Mouse (Mus musculus): ENCODE results near the gene Krt36. TPM values are rescaled to one million over a fixed set of nuclear protein-coding genes. Genes with fewer than 3 reads are reported as not detected.
A peak's percentile ranks its signal among the peaks of the same experiment; 100 is the strongest.

Gene Krt36
- polyA plus RNA-seq (2015; fragmentation: Nextera tagmentation; extraction: Ambion mirVana) = not detected in 2 replicates

DNA sequence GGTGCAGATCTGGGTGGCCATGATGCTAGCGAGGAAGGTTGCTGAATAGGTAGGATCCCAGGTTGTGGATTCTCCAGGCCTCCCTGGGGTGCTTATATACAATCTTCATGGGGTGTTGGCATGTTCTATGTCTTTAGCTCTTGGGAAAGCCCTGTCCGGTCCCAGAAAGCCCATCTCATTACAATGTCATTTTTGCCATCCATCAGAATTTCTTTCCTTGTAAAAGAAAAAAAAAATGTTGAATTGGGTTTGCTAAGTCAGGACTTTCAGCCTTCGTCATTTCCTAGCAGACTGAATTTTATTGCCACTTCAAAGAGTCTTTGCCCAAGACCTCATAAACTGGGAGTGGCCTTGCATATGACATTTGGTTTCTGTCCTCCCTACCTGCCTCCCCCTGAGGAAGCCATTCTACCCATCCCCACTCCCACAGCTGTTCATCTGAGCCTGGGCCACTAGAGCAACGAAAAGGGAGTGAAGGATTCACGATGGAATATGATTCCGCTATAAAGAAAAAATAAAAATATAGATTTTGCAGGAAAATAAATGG, at the start of gene Krt36:
TSS of gene Krt36 (minus strand) at position 51 of the 547 bp plus-strand sequence.
- H3K4me3 ChIP-seq (ENCODE audit: low read length) = no peak within 1 kb of the TSS
- H3K27me3 ChIP-seq (replicated peaks; ENCODE audit: control insufficient read depth, insufficient read depth, low read length) = no peaks in the 10 kb centered on the region
- H3K9ac ChIP-seq (ENCODE audit: low read depth, low read length) = no peak within 1 kb of the TSS
- ATAC-seq = no peak
- H3K36me3 ChIP-seq (ENCODE audit: control insufficient read depth, insufficient read depth, low read length) = no peaks in the 10 kb centered on the region
- no peaks in the 10 kb centered on the region for H3K9me3 ChIP-seq (ENCODE audit: control insufficient read depth, low read length)
- H3K4me2 ChIP-seq (ENCODE audit: low read length) = no peak within 1 kb of the TSS
- WGBS = 88% methylated on average over 6 of the region's 6 CpGs
- H3K27ac ChIP-seq (ENCODE audit: low read depth, low read length) = no peak within 1 kb of the TSS
- H3K4me1 ChIP-seq (ENCODE audit: control insufficient read depth, insufficient read depth, low read depth, low read length) = no peaks in the 10 kb centered on the region

DNA sequence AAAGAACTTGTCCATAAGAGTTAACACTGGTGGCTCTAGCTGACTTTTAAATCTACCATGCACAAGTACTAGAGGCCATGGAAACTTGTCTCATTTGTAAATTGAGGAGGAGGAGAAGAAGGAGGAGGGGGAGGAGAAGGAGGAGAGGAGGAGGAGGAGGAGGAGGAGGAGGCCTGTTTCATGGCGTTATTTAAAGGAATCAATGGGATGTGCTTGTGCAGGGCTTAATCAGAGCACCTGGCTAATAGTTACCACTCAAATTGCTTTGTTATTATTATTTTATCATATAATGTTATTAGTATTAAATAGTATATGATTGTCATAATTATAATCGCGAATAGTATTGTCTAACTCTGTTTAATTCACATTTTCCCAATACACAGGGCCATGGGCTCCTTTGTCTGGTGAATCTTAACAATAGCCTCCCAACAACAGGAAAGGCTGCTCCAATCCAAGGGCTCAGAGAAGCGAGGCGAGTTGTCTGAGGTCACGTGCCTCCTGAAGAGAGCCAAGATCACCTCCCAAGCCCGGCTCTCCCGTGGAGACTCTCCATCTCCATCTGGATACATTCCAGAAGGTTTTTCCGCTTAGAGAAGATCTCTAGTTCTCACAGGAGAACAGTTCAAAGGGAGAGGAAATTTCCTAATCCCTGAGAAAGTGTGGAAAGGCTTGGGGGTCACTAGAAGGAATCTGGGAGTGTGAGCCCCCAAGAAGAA, 43.3 kb upstream of the Krt36 start, which contains the start of gene Krt19:
TSS of gene Krt19 (minus strand) at position 51 of the 716 bp plus-strand sequence.
- Histone ChIP-seq H3K4me1 (ENCODE audit: control insufficient read depth, insufficient read depth, low read depth, low read length) (peaks cover 6% of the 10 kb centered on the region), H3K4me3 (ENCODE audit: low read length) (no peak within 1 kb of the TSS), H3K27me3 (replicated peaks; ENCODE audit: control insufficient read depth, insufficient read depth, low read length) (peaks cover 24% of the 10 kb centered on the region), H3K36me3 (ENCODE audit: control insufficient read depth, insufficient read depth, low read length) (no peaks in the 10 kb centered on the region), H3K9me3 (ENCODE audit: control insufficient read depth, low read length) (no peaks in the 10 kb centered on the region), H3K4me2 (ENCODE audit: low read length) (no peak within 1 kb of the TSS), H3K9ac (ENCODE audit: low read depth, low read length) (no peak within 1 kb of the TSS), H3K27ac (ENCODE audit: low read depth, low read length) (no peak within 1 kb of the TSS)
- ATAC-seq = no peak
- 38% methylated on average over 9 of the region's 9 CpGs for WGBS

DNA sequence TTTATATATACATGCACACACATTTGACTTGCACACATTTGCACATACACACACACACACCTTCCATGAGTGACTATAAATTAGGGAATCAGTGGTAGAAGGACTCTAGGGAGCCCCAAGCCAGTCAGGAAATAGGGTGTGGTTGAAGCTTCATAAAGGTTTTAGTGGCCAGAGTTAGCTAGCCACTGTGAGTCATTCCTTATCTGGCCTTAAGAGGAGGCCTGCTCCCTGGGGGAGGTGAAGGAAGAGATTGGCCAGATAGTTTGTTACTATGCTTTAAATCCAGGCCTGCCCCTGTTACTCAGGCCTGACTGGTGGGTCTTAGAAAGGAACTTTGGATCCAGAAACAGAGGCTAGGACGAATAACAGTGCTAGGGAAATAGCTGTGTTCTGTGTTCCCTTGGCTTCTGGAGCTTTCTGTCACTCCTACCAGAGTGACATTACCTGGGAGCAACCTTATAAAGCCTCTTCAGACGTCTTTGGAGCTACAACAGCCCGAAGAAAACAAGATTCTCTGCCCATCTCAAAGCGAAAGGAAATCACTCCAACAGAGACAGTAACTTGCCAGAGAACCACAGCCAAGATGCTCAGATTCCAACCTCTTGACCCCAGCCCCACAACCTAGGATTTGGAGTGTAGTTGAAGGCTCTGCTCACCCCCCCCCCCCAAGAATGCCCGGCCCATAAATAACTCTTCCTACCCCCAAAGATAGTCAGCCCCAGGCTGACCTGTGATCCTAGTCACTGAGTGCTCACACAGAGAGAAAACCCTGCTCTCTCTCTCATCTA, 42.3 kb upstream of the Krt36 start:
- peaks cover 6% of the 10 kb centered on the region for H3K4me1 ChIP-seq (ENCODE audit: control insufficient read depth, insufficient read depth, low read depth, low read length)
- peaks cover 24% of the 10 kb centered on the region for H3K27me3 ChIP-seq (replicated peaks; ENCODE audit: control insufficient read depth, insufficient read depth, low read length)
- H3K9me3 ChIP-seq (ENCODE audit: control insufficient read depth, low read length) = no peaks in the 10 kb centered on the region
- no peak overlapping the region for H3K4me3 ChIP-seq (ENCODE audit: low read length)
- no peak for ATAC-seq
- H3K4me2 ChIP-seq (ENCODE audit: low read length) = no peak overlapping the region
- H3K9ac ChIP-seq (ENCODE audit: low read depth, low read length) = no peak overlapping the region
- no peaks in the 10 kb centered on the region for H3K36me3 ChIP-seq (ENCODE audit: control insufficient read depth, insufficient read depth, low read length)
- no peak overlapping the region for H3K27ac ChIP-seq (ENCODE audit: low read depth, low read length)
- 79% methylated on average over 5 of the region's 5 CpGs for WGBS

DNA sequence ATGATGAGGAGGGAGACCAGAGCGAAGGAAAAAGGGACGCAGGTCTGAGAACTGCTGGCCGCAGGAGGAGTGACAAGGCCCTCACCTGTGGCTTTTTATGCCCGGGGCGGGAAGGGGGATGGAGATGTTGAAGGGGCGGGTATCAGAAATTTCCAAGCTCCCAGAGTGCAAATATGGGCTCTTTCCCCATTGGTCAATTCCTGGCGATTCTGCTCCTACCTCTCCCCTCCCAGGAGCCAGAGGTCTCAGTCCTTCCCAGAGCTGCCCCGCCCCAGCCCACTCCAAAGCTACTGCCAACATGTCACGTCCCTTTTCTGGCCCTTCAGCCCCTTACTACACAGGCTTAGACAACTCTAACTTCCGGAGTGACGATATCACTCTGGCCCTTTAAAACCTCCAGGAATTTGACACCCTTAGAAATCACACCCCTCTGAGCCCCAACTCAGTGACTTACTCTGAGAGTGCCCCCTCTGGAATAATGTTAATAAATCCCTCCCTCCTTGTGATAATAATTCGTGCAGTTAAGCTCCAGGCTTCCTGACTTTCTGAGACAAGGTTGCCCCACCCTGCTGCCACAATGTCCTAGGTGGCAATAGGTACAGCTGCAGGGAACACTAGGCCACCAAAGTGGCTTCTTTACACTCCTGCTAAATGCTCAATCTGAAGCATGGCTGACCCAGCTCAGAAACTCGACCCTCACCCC, 40.6 kb upstream of the Krt36 start:
- peak overlapping the region; percentile 27 for H3K4me3 ChIP-seq (ENCODE audit: low read length)
- H3K4me2 ChIP-seq (ENCODE audit: low read length) = peak overlapping the region; percentile 57
- H3K9me3 ChIP-seq (ENCODE audit: control insufficient read depth, low read length) = no peaks in the 10 kb centered on the region
- H3K9ac ChIP-seq (ENCODE audit: low read depth, low read length) = no peak overlapping the region
- ATAC-seq = no peak
- peaks cover 6% of the 10 kb centered on the region for H3K4me1 ChIP-seq (ENCODE audit: control insufficient read depth, insufficient read depth, low read depth, low read length)
- 6% methylated on average over 13 of the region's 13 CpGs for WGBS
- no peaks in the 10 kb centered on the region for H3K36me3 ChIP-seq (ENCODE audit: control insufficient read depth, insufficient read depth, low read length)
- peaks cover 24% of the 10 kb centered on the region for H3K27me3 ChIP-seq (replicated peaks; ENCODE audit: control insufficient read depth, insufficient read depth, low read length)
- H3K27ac ChIP-seq (ENCODE audit: low read depth, low read length) = no peak overlapping the region

DNA sequence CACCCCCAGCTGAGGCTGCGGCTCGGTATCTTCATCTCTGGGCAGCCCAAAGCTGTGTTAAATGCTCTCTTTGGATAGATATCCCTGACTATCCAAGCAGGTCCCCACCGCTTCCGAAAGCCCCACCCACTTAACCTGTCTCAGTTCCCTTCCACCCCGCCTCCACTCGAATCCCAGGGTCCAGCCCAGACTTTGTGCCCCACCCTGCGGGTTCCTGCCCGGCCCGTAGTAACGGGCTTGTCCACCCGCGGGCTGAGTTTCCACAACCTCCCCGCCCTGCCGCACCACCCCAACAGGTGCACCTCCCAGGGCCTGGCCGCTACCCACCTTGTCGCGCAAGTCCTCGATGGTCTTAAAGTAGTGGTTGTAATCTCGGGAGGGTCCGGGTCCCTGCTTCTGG, 39.7 kb upstream of the Krt36 start:
- H3K4me3 ChIP-seq (ENCODE audit: low read length) = peak overlapping the region; percentile 27
- no peaks in the 10 kb centered on the region for H3K9me3 ChIP-seq (ENCODE audit: control insufficient read depth, low read length)
- peak overlapping the region; percentile 57 for H3K4me2 ChIP-seq (ENCODE audit: low read length)
- no peak for ATAC-seq
- H3K9ac ChIP-seq (ENCODE audit: low read depth, low read length) = no peak overlapping the region
- peaks cover 6% of the 10 kb centered on the region for H3K4me1 ChIP-seq (ENCODE audit: control insufficient read depth, insufficient read depth, low read depth, low read length)
- 1% methylated on average over 20 of the region's 20 CpGs for WGBS
- peaks cover 24% of the 10 kb centered on the region for H3K27me3 ChIP-seq (replicated peaks; ENCODE audit: control insufficient read depth, insufficient read depth, low read length)
- H3K36me3 ChIP-seq (ENCODE audit: control insufficient read depth, insufficient read depth, low read length) = no peaks in the 10 kb centered on the region
- no peak overlapping the region for H3K27ac ChIP-seq (ENCODE audit: low read depth, low read length)

DNA sequence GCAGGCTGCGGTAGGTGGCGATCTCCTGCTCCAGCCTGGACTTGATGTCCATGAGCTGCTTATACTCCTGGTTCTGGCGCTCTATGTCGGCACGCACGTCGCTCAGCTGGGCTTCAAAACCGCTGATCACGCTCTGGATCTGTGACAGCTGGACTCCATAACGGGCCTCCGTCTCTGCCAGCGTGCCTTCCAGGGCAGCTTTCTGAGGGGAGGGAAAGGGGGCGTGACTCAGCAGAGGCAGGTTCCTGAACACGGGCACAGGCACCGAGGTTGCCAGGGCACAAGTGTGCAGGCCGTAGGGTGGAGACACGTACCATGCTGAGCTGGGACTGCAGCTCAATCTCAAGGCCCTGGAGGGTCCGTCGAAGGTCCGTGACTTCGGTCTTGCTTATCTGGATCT, 35.5 kb upstream of the Krt36 start:
- Histone ChIP-seq H3K4me1 (ENCODE audit: control insufficient read depth, insufficient read depth, low read depth, low read length) (peaks cover 9% of the 10 kb centered on the region), H3K4me2 (ENCODE audit: low read length) (no peak overlapping the region), H3K27me3 (replicated peaks; ENCODE audit: control insufficient read depth, insufficient read depth, low read length) (peaks cover 15% of the 10 kb centered on the region), H3K27ac (ENCODE audit: low read depth, low read length) (no peak overlapping the region), H3K4me3 (ENCODE audit: low read length) (no peak overlapping the region), H3K36me3 (ENCODE audit: control insufficient read depth, insufficient read depth, low read length) (no peaks in the 10 kb centered on the region), H3K9me3 (ENCODE audit: control insufficient read depth, low read length) (no peaks in the 10 kb centered on the region), H3K9ac (ENCODE audit: low read depth, low read length) (no peak overlapping the region)
- no peak for ATAC-seq
- WGBS = 81% methylated on average over 21 of the region's 21 CpGs

DNA sequence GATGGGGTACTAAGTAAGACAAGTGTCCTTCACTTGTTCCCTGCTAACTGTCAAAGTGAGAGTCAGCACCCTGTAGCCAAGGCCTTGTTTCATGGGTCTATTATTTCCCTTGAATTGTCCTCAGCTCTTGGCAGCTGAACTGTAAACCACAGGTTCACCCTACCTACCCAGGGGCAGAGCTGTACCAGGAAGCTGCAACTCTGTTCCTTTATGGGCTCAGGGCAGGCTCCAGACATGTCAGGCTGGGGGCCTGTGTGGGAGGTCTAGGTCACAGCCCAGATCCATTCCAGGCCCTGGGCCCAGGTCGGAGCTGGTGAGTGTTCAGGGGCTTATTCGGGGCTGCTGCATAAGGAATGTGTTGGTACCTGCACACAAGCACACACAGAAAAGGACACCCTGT, 34.0 kb upstream of the Krt36 start:
- Histone ChIP-seq H3K36me3 (ENCODE audit: control insufficient read depth, insufficient read depth, low read length) (no peaks in the 10 kb centered on the region), H3K4me3 (ENCODE audit: low read length) (no peak overlapping the region), H3K4me1 (ENCODE audit: control insufficient read depth, insufficient read depth, low read depth, low read length) (peaks cover 3% of the 10 kb centered on the region), H3K9ac (ENCODE audit: low read depth, low read length) (no peak overlapping the region), H3K4me2 (ENCODE audit: low read length) (no peak overlapping the region), H3K27me3 (replicated peaks; ENCODE audit: control insufficient read depth, insufficient read depth, low read length) (peaks cover 6% of the 10 kb centered on the region), H3K27ac (ENCODE audit: low read depth, low read length) (no peak overlapping the region), H3K9me3 (ENCODE audit: control insufficient read depth, low read length) (no peaks in the 10 kb centered on the region)
- no peak for ATAC-seq
- 82% methylated on average over 2 of the region's 2 CpGs for WGBS

DNA sequence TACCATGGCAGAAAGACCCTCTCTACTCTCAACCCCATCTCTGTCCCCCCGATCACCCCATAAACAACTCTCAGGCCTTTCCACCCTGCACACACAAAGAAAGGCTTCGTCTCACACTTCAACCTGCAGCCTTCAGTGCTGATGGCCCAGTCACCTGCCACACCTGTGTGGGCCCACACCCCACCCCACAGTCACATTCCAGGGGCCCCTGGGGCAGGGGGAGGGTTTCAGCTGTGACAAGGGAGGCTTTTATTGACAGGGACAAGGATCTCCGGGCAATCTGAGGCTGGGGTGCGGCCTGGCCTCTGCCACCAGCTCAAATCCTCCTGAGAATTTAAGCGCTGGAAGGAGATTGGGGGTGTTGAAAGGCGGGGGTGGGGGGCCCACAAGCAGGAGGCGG, 33.4 kb upstream of the Krt36 start:
- H3K36me3 ChIP-seq (ENCODE audit: control insufficient read depth, insufficient read depth, low read length) = no peaks in the 10 kb centered on the region
- no peak for ATAC-seq
- H3K4me2 ChIP-seq (ENCODE audit: low read length) = no peak overlapping the region
- H3K27ac ChIP-seq (ENCODE audit: low read depth, low read length) = no peak overlapping the region
- peaks cover under 1% of the 10 kb centered on the region; the same call in 1 of the 2 replicates for H3K27me3 ChIP-seq (replicated peaks; ENCODE audit: control insufficient read depth, insufficient read depth, low read length)
- no peak overlapping the region for H3K9ac ChIP-seq (ENCODE audit: low read depth, low read length)
- WGBS = 66% methylated on average over 7 of the region's 7 CpGs
- no peaks in the 10 kb centered on the region for H3K9me3 ChIP-seq (ENCODE audit: control insufficient read depth, low read length)
- no peak overlapping the region for H3K4me3 ChIP-seq (ENCODE audit: low read length)
- peaks cover 3% of the 10 kb centered on the region for H3K4me1 ChIP-seq (ENCODE audit: control insufficient read depth, insufficient read depth, low read depth, low read length)

DNA sequence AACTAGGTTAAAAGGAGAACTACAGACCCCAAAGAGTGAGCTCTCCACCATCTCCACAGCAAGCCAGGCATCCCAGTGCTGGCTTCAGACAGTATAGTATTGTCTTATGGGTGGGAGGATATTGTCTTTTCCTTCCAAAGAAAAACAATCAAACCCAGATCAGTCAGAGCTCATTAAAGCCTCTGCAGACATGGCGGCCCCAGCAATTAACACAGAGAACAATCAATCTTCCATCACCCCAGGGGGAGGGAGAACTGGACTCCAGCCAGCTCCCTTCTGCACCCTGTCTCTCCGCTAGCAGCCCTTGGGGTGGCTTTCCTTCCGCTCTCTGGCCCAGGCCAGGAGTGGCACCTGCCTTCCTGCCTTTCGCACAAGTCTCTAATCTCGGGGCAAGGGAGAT, 32.3 kb upstream of the Krt36 start:
- Histone ChIP-seq H3K4me3 (ENCODE audit: low read length) (no peak overlapping the region), H3K27ac (ENCODE audit: low read depth, low read length) (no peak overlapping the region), H3K27me3 (replicated peaks; ENCODE audit: control insufficient read depth, insufficient read depth, low read length) (no peaks in the 10 kb centered on the region), H3K36me3 (ENCODE audit: control insufficient read depth, insufficient read depth, low read length) (no peaks in the 10 kb centered on the region), H3K4me2 (ENCODE audit: low read length) (no peak overlapping the region), H3K4me1 (ENCODE audit: control insufficient read depth, insufficient read depth, low read depth, low read length) (peaks cover 3% of the 10 kb centered on the region), H3K9ac (ENCODE audit: low read depth, low read length) (no peak overlapping the region), H3K9me3 (ENCODE audit: control insufficient read depth, low read length) (no peaks in the 10 kb centered on the region)
- 28% methylated on average over 5 of the region's 5 CpGs for WGBS
- no peak for ATAC-seq

Data from hindbrain, embryonic 16.5 days (tissue).